Mouse (Mus musculus): ENCODE measurements around the gene Nol3. TPM values are rescaled to one million over a fixed set of nuclear protein-coding genes. Genes with fewer than 3 reads are reported as not detected.
"Not testable (repeated sequence)": the region's sequence is repeated elsewhere in the genome, so short reads cannot be mapped to it uniquely, and the experiment has no call there.

The Nol3 gene
- 10 to 100 TPM in 1 of 2 experiments, 1 to 10 TPM in 1; 8.9 to 10.4 TPM for total RNA-seq (2021)
- long read RNA-seq, experiment 1, transcript Nol3-201 (4 exons, 3,176 nt): major isoform, 7 of 10 reads
- long read RNA-seq, experiment 1, partial matches to known transcripts: 0 of 10 reads
- long read RNA-seq, experiment 1, other reads (novel, unspliced or antisense): 3 of 10 reads
- long read RNA-seq, experiment 2, transcript Nol3-201 (4 exons, 3,176 nt): major isoform, 11 of 13 reads
- long read RNA-seq, experiment 2, partial matches to known transcripts: 1 of 13 reads
- long read RNA-seq, experiment 2, other reads (novel, unspliced or antisense): 1 of 13 reads

DNA sequence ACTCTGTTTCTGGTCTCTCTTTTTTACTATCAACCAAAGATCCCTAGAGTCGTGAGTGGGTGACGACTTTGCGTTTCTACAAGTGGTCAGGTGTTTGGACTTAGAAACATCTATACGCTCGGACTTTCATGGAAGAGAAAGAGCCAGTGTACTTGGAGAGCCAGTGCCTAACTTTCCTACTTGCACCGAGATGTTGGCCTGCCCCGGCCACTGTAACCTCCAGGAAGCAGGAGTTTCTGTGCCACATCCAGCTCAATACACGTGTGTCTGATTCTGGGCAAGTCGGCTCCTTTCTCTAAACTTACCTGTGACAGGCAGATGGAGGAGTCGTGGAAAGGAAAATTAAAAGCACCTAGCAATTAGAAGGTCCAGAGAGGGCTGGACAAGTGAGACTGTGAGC lies at the start of gene Nol3:
Gene Nol3 (plus strand): TSS at position 301 of the 400 bp plus-strand sequence.
- intact Hi-C loops (cut with DNase I): no loop called here
- DNase-seq (ENCODE audit: extremely low spot score in 1 of 2, low spot score in 2 of 2): no peak
- Histone ChIP-seq H3K27ac (peak within 1 kb of the TSS; percentile 82), H3K4me3 (peak within 1 kb of the TSS; percentile 57)
- no peak for TF ChIP-seq CTCF (IDR thresholded peaks at IDR 0.05)

DNA sequence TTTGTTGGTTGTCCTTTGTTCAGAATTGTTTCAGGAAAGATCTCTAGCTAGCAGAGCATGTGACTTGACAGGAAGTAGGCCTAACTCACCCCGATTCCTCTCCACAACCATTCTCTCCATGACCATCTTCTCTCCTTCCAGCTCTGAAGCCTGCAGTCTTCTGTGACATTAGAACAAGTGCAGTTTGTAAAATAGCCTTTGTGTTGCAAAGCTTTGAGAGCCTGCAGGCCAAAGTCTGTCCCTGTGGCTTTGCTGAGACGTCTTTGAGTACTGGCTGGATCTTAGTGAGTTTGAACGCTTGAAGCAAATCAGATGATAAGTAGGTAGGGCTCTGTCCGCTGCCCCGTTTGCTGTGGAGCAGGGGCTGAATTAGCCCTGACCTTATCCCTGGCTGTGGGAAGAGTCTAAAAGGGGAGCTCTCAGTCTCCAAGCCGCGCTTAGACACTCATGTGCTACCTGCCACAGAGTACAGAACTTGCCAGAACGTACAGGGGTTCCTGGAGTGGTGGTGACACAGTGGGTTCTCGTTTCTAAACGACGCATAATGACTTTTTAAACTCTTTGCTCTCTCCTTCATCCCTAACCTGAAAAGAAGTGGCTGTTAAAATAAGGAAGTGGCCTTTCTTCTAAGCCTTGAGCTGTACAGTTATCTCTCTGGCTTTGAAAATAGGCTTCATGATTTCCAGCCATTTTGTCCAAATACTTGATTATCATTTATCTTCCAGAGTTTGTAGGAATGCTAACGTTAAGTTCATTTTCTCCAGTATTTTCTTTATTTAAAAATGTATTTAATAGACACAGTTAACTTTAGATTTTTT lies 44.2 kb upstream of the Nol3 start:
- DNase-seq (ENCODE audit: extremely low spot score in 1 of 2, low spot score in 2 of 2): no peak
- no peak for TF ChIP-seq CTCF (IDR thresholded peaks at IDR 0.05)
- Histone ChIP-seq H3K4me3 (no peak overlapping the region), H3K27ac (no peak overlapping the region)
- intact Hi-C loops (cut with DNase I): no loop called here

DNA sequence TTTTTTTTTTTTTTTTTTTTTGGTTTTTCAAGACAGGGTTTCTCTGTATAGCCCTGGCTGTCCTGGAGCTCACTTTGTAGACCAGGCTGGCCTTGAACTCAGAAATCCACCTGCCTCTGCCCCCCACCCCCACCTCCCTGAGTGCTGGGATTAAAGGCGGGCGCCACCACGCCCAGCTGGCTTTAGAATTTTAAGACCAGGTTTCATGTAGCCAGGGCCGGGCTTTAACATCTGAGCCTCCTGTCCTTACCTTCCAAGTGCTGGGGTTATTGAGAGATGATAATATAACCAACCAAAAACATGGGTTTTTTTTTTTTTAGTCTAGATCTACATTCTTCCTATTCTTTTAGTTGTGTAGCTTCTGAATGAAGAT lies 43.6 kb upstream of the Nol3 start:
- DNase-seq (ENCODE audit: extremely low spot score in 1 of 2, low spot score in 2 of 2); H3K4me3 ChIP-seq; H3K27ac ChIP-seq; intact Hi-C loops (cut with DNase I): not testable (repeated sequence)

DNA sequence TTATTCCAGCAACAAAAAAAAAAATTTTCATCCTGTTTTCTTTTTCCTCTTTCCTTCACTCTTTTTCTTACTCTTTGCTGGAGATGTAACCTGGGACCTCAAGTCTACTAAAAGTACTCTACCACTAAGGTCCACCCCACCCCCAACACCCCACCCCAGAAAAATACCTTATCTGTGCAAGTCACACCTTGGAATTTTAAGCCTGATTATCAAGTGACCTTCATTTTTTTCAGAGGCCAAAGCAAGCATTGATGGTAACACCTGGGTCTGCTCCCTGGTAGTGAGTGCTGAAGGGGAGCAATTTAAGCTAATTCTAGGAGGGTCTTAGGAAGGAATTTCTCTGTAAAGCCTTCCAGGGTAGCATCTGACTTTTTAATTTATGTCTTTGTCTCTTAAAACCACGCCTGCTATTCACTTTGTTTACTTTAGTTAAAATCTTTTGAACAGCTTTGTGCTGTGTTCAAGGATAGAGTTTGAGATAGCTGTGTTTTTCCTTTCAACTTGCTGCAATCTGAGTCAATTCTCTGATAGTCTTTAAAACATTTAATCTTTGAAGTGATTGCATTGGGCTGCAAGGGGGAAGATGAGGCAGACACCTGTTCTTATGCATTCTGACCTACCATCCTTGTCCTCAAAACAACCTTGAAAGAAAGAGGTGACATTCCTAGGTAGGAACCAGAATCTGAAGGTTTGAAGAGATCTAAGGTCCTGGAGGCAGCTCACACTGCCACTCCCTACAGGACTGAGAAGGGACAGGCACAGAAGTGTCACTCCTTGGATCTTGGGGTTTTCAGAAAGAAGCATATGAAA lies 42.6 kb upstream of the Nol3 start:
- Histone ChIP-seq H3K27ac (no peak overlapping the region), H3K4me3 (no peak overlapping the region)
- no peak for DNase-seq (ENCODE audit: extremely low spot score in 1 of 2, low spot score in 2 of 2)
- intact Hi-C loops (cut with DNase I): no loop called here
- no peak for TF ChIP-seq CTCF (IDR thresholded peaks at IDR 0.05)

DNA sequence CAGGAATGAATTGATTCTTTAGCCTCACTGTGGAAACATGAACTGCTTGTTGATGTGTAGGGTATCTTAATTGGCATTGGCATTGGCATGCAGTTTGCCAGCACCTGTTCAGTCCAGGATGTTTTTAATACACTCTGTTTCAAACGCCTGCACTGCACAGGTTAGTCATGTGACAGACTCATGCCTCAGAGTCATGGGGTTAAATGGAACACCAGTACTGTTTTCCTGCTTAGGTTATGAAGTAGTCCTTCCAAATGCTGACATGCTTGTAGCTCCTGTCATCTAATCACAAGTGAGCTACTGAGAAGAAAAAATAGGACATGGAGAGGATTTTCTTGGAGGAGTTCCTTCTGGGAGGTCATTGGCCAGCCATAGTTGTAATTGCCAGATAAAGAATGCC lies 40.7 kb upstream of the Nol3 start:
- Histone ChIP-seq H3K4me3 (no peak overlapping the region), H3K27ac (no peak overlapping the region)
- TF ChIP-seq CTCF (IDR thresholded peaks at IDR 0.05): no peak
- no peak for DNase-seq (ENCODE audit: extremely low spot score in 1 of 2, low spot score in 2 of 2)
- intact Hi-C loops (cut with DNase I): no loop called here

DNA sequence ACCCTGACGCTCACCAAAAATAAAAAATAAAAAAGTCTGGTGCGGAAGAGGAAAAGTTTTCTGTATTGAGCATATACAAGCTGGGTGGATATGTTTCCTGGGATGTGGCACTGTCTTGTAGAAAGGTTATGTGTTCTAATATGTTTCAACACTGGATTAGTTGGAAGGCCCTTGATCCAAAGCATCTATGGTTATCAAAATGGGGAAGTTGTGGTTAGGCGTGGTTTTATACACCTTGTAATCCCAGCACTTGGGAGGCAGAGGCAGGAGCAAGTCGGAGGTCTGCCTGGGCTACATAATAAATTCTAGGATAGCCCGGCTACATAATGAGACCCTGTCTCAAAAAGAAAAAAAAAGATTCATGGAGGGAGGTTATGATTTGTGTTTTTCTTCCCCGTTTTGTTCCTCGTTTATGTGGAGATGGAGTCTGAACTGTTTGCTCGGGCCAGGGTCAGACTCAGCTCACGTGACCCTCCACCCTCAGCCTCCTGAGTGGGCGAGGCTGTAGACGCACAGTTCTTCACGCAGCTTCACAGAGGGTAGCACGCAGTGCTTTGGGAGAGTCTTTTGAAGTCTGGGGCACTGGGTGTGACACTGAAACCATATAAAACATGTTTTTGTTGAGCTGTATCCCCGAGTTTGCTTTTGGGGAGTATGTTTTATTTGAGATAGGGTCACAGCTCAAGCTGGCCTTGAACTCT lies 38.3 kb upstream of the Nol3 start:
- Histone ChIP-seq H3K4me3 (no peak overlapping the region), H3K27ac (no peak overlapping the region)
- no peak for TF ChIP-seq CTCF (IDR thresholded peaks at IDR 0.05)
- no peak for DNase-seq (ENCODE audit: extremely low spot score in 1 of 2, low spot score in 2 of 2)
- intact Hi-C loops (cut with DNase I): no loop called here

DNA sequence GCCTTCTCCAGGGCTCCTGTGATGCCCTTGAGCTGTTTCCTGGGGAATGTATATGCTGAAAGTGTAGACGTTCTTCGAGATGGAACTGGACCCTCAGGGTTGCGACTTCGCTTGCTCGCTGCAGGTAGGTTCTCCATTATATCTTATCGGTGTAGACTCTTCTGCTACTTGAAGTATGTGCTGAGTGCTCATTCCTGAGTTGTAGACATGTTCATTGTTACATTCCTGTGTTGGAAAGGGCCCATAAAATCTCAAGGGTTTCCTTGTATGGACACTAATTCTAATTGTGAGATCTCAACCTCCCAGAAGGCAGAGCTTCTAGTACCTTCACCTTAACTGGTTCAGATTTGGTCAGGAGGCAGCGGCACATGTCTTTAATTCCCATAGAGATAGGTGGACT lies 34.9 kb upstream of the Nol3 start:
- H3K27ac ChIP-seq: no peak overlapping the region
- H3K4me3 ChIP-seq: no peak overlapping the region
- no peak for DNase-seq (ENCODE audit: extremely low spot score in 1 of 2, low spot score in 2 of 2)
- no peak for TF ChIP-seq CTCF (IDR thresholded peaks at IDR 0.05)
- intact Hi-C loops (cut with DNase I): no loop called here

DNA sequence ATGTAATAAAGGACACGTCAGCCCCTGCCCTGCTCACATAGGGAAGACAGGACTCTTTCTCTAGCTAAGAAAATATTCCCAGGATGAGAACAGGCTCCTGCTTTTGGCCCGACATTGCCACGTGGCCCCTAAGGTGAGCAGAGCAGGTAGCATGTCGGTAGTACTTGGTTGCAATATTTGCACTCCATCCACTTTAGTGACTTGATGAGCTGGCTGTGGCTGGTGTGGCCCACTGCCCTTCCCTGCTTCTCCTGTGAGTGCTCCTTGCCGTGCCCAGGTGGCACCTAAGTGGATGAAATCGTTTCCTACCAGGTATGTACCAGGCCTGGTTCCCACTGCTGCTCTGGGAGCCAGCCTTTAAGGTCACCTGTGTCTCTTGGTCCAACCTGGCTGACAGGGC lies 24.0 kb upstream of the Nol3 start:
- H3K4me3 ChIP-seq: no peak overlapping the region
- intact Hi-C loops (cut with DNase I): no loop called here
- no peak for DNase-seq (ENCODE audit: extremely low spot score in 1 of 2, low spot score in 2 of 2)

DNA sequence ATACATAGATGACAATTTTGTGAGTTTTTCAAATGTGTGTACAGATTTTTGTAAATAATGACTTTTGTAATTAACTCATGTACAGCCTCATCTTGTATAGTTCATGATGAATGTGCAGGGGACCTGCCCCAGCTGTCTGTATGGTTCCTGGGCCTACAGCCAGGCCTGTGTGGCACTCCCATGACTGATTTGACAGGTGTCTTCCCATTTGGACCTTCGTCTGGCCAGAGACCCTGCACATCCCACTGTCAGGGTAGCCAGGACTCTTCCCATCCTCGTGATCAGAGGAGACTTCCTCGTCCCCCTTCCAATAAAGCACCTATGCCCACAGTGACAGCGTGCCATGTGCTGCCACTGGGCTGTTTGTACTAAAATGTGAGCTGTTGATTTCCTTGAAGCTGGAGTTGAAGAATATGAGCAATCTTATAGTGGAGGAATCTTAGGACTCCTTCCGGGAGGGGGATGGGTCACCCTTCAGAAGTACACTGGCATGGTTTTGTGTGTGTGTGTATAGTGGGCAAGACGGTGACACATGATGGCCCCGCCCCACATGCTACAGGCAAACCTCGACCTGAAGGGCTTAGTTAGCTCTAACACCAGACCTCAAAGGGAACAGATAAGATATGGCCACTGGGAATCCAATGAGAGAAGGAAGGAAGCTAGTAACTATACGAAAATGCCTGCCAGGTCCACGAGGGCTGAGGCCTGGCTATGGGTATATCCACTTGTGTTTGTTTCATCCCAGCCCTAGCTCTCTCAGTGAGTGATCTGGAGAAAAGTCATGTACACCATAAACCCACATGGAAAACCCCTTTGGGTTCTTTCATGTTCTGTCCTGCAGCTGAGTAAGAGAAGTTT lies 23.0 kb upstream of the Nol3 start:
- Histone ChIP-seq H3K4me3 (no peak overlapping the region), H3K27ac (no peak overlapping the region)
- TF ChIP-seq CTCF (IDR thresholded peaks at IDR 0.05): no peak
- no peak for DNase-seq (ENCODE audit: extremely low spot score in 1 of 2, low spot score in 2 of 2)
- intact Hi-C loops (cut with DNase I): no loop called here

More for the DNA sequence above, 24.0 kb upstream of the Nol3 start:
- TF ChIP-seq CTCF (IDR thresholded peaks at IDR 0.05): no peak
- H3K27ac ChIP-seq: no peak overlapping the region

DNA sequence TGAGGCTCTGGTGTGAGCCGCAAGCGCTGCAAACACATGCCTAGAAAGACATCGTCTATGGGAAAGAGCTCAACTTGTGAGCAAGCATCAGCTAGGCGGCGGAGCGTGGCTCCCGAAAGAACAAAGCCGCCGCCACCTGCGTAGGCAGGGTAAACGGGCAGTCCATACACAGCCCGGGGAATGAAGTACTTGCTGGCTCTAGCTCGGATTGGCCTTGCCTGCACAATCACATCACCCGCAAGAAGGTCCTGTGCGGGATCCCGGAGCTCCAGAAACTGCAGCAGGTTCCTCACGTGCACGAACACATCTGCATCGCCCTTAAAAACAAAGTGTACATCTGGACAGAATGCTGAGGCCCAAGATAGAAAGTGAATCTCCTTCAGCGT lies 22.2 kb upstream of the Nol3 start:
- no peak for TF ChIP-seq CTCF (IDR thresholded peaks at IDR 0.05)
- H3K4me3 ChIP-seq: no peak overlapping the region; the same call in 1 of the 2 replicates
- no peak for DNase-seq (ENCODE audit: extremely low spot score in 1 of 2, low spot score in 2 of 2)
- intact Hi-C loops (cut with DNase I): no loop called here
- peak overlapping the region; percentile 16; the same call in 1 of the 2 replicates for H3K27ac ChIP-seq

Measured in left cerebral cortex, adult 2 months (tissue).